Mouse (Mus musculus): Measurements from ENCODE around the gene Sec14l5.

- TF ChIP-seq POLR2A (IDR thresholded peaks at IDR 0.05; ENCODE audit: extremely low read depth, insufficient read depth, low read length) (no peak), CTCF (IDR thresholded peaks at IDR 0.05; ENCODE audit: low read depth, low read length) (no peak)
Measured at GRCm38 (mm10) chr16:5113002-5113550, 33.8 kb upstream of the Sec14l5 start.
